Mouse (Mus musculus) forebrain, postnatal 0 days (tissue): ENCODE measurements around the gene Gm8947. TPM values are rescaled to one million over a fixed set of nuclear protein-coding genes. Genes with fewer than 3 reads are reported as not detected.
"Not testable (repeated sequence)": the region's sequence is repeated elsewhere in the genome, so short reads cannot be mapped to it uniquely, and the experiment has no call there.

ENCODE experiments used
- ATAC-seq: fragments of 200-750 bp; cut with Nextera tagmentation; 2 replicates; pipeline ENCODE4 v1.8.0; 2017; ENCODE audit warnings: mild to moderate bottlenecking, moderate library complexity
- DNase-seq: peaks from one replicate; pipeline ENCODE4 v3.0.0-alpha.2; 2015
- H3K27ac ChIP-seq: fragments of 300-500 bp; sonication (generic); 2 replicates; pipeline ENCODE4 v1.5.1; 2014; ENCODE audit warnings: low read depth, mild to moderate bottlenecking, antibody characterized with exemption, low read length, moderate library complexity, mixed read lengths
- H3K27me3 ChIP-seq: fragments of 300-500 bp; sonication (generic); 2 replicates; pipeline ENCODE4 v1.6.1; 2014; ENCODE audit warnings: mild to moderate bottlenecking, low read length, mixed read lengths; ENCODE audit not compliant: insufficient read depth
- H3K36me3 ChIP-seq: fragments of 300-500 bp; sonication (generic); 2 replicates; pipeline ENCODE4 v1.6.1; 2014; ENCODE audit warnings: mild to moderate bottlenecking, moderate library complexity; ENCODE audit not compliant: insufficient read depth
- H3K4me1 ChIP-seq: fragments of 300-500 bp; sonication (generic); 2 replicates; pipeline ENCODE4 v1.6.1; 2014; ENCODE audit warnings: antibody characterized with exemption; ENCODE audit not compliant: insufficient read depth
- H3K4me2 ChIP-seq: fragments of 300-500 bp; sonication (generic); 2 replicates; pipeline ENCODE4 v1.6.1; 2014; ENCODE audit warnings: low read depth, mild to moderate bottlenecking, moderate library complexity
- H3K4me3 ChIP-seq: fragments of 300-500 bp; sonication (generic); 2 replicates; pipeline ENCODE4 v1.5.1; 2014; ENCODE audit warnings: low read depth, low read length, mixed read lengths
- H3K9ac ChIP-seq: fragments of 300-500 bp; sonication (generic); 2 replicates; pipeline ENCODE4 v1.6.1; 2014; ENCODE audit warnings: mild to moderate bottlenecking
- H3K9me3 ChIP-seq: fragments of 300-500 bp; sonication (generic); 2 replicates; pipeline ENCODE4 v1.6.1; 2016; ENCODE audit warnings: low read length
- CTCF ChIP-seq: sonication (generic); IDR thresholded peaks from 2 replicates; pipeline ENCODE4 v1.5.1; 2016; ENCODE audit warnings: antibody characterized with exemption, control low read depth, low read depth
- WGBS: fragments of 180-500 bp; shearing (Covaris S2); extraction: QIAGEN DNeasy Blood & Tissue Kit; methylation state at CpG from one replicate; pipeline ENCODE4 v1.1.7; 2014; 5-methylcytosine and 5-hydroxymethylcytosine counted together
- polyA plus RNA-seq: library from polyadenylated mRNA; unstranded; fragments of >200 nt; fragmentation: Nextera tagmentation; extraction: Ambion mirVana; gene quantifications from 2 replicates; pipeline ENCODE4 v1.2.1, GENCODE M21; 2015
- total RNA-seq: library from RNA; depleted of rRNA; stranded (reverse); fragments of >200 nt; gene quantifications from 2 replicates; pipeline ENCODE4 v1.2.3, GENCODE M21; 2014

Gene Gm8947
- total and polyA plus RNA-seq, 2 experiments from 2014 or later = not detected

DNA sequence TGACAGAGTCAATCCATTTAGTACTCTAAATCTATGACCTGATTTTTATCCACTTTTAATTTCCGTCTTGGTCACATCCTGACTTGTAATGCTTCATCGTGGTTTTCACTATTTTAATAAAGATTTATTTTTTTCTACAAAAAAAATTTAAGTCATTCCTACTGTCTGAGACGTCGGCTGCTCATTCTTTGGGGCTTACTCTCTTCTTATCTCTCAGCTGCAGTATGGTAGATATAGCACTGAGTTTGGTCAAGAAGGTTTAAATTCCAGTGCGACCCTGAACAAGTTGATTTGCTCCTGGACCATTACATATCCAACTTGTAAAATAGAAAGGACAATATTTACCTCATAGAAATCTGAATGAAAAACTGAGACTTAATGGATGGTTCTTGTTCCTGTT is 19.5 kb downstream of the Gm8947 start:
- DNase-seq, H3K9me3 ChIP-seq: not testable (repeated sequence)

DNA sequence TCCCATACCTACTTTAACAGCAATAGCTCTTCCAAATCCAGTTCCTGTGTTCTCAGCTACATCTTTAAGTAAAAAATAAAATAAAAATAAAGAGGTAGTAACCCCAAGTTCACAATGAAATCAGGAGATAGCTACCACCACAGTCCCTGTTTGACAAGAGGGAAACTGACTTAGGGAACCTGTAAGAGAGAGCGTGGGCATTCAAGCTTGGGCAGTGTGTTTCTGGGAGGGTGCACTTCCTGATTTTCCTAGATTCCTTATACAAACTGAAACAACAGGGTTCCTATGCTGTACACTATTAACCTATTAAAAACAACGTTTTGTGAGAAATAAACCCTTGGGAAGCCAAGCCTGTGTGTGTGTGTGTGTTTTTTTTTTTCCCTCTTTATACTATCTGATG is 22.7 kb downstream of the Gm8947 start:
- no peak overlapping the region for H3K27ac ChIP-seq
- H3K4me3 ChIP-seq = no peak overlapping the region
- 71% methylated on average over 2 of the region's 2 CpGs for WGBS
- H3K9me3 ChIP-seq = no peaks in the 10 kb centered on the region
- no peak for DNase-seq
- no peak overlapping the region for H3K4me2 ChIP-seq
- H3K27me3 ChIP-seq = no peaks in the 10 kb centered on the region
- no peak for ATAC-seq
- no peaks in the 10 kb centered on the region for H3K36me3 ChIP-seq
- no peaks in the 10 kb centered on the region for H3K4me1 ChIP-seq
- no peak for TF ChIP-seq CTCF
- H3K9ac ChIP-seq = no peak overlapping the region

More for the DNA sequence above, 19.5 kb downstream of the Gm8947 start:
- H3K27me3 ChIP-seq, H3K4me2 ChIP-seq, H3K4me3 ChIP-seq, ATAC-seq, H3K27ac ChIP-seq, H3K36me3 ChIP-seq, H3K9ac ChIP-seq, H3K4me1 ChIP-seq: not testable (repeated sequence)
- WGBS = 94% methylated on average over 5 of the region's 5 CpGs

DNA sequence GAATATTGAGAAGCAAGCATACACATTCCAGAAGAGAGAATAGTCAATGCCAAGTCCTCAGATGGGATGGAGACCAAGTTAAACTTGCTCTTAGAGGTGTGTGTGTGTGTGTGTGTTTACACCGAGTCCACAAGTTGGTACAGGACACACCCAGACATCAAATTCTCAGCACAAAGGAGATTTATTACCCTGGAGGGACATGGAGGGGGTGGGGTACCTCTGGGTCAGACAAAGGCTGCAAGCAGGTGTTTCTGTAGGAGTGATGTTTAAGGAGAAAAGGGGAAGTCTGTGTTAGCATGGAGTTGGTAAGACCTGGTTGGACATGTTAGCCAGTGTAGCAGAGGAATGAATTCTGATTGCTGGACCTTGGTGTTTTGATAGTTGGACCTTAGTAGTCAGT is 23.8 kb downstream of the Gm8947 start:
- Histone ChIP-seq H3K4me2 (no peak overlapping the region), H3K27ac (no peak overlapping the region), H3K4me1 (no peaks in the 10 kb centered on the region), H3K4me3 (no peak overlapping the region), H3K9ac (no peak overlapping the region), H3K9me3 (no peaks in the 10 kb centered on the region), H3K36me3 (no peaks in the 10 kb centered on the region), H3K27me3 (no peaks in the 10 kb centered on the region)
- WGBS = 97% methylated on average over 1 of the region's 1 CpGs
- no peak for ATAC-seq
- TF ChIP-seq CTCF = no peak
- no peak for DNase-seq

DNA sequence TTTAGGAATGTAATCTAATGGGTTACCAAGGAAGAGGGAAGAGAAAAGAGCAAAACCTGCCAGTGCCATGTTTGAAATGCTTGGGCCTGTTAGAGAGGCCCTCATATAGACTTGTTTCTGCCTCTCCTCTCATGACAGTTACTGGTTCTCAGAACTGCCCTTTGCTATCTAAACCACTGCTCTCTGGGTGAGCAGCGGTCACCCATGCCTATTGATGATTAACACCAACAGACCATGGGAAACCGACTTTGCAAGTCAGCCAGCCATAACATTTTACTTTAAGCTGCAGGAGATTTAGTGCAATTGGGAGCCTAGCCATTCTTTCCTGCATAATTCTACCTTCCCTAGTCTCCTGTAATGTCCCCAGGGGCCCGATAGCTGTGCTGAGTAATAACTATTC is 24.2 kb downstream of the Gm8947 start:
- TF ChIP-seq CTCF = no peak
- no peaks in the 10 kb centered on the region for H3K9me3 ChIP-seq
- DNase-seq (no peak), ATAC-seq (no peak)
- H3K9ac ChIP-seq = no peak overlapping the region
- no peaks in the 10 kb centered on the region for H3K36me3 ChIP-seq
- H3K27me3 ChIP-seq = no peaks in the 10 kb centered on the region
- no peak overlapping the region for H3K4me3 ChIP-seq
- 71% methylated on average over 3 of the region's 3 CpGs for WGBS
- no peak overlapping the region for H3K4me2 ChIP-seq
- no peaks in the 10 kb centered on the region for H3K4me1 ChIP-seq
- no peak overlapping the region for H3K27ac ChIP-seq

DNA sequence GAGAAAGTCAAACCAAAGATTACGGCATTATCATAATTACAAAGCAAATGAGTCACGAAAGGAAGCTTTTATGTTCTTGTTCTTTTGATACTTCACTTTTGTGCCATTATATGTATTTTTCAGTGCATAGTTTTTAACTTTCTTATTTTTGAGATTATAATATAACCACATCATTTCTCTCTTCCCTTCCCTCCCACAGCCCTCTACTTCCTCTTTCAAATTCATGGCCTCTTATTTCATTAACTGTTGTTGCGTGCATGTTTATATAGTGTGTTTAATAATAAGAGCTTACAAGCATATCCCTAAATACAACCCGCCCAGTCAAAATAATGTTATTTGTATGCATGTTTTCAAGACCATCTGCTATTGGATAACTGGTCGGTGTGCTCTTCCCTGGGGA is 26.9 kb downstream of the Gm8947 start:
- Histone ChIP-seq H3K4me2 (no peak overlapping the region), H3K9me3 (no peaks in the 10 kb centered on the region), H3K27ac (no peak overlapping the region), H3K9ac (no peak overlapping the region), H3K27me3 (no peaks in the 10 kb centered on the region), H3K4me3 (no peak overlapping the region), H3K36me3 (no peaks in the 10 kb centered on the region), H3K4me1 (no peaks in the 10 kb centered on the region)
- 92% methylated on average over 5 of the region's 5 CpGs for WGBS
- DNase-seq = no peak
- TF ChIP-seq CTCF = no peak
- ATAC-seq = no peak

GRCm38 (mm10) chr1:151220098-151220497 is 27.9 kb downstream of the Gm8947 start:
- no peaks in the 10 kb centered on the region for H3K36me3 ChIP-seq
- ATAC-seq = no peak

GRCm38 (mm10) chr1:151222561-151223267 is 30.5 kb downstream of the Gm8947 start:
- H3K27ac ChIP-seq = no peak overlapping the region
- DNase-seq (no peak), ATAC-seq (no peak)
- H3K9ac ChIP-seq = no peak overlapping the region
- no peaks in the 10 kb centered on the region for H3K27me3 ChIP-seq
- no peak overlapping the region for H3K4me3 ChIP-seq
- 93% methylated on average over 10 of the region's 10 CpGs for WGBS
- no peak for TF ChIP-seq CTCF
- H3K36me3 ChIP-seq = no peaks in the 10 kb centered on the region
- H3K9me3 ChIP-seq = no peaks in the 10 kb centered on the region
- no peak overlapping the region for H3K4me2 ChIP-seq
- no peaks in the 10 kb centered on the region for H3K4me1 ChIP-seq

More at GRCm38 (mm10) chr1:151220098-151220497, 27.9 kb downstream of the Gm8947 start:
- Histone ChIP-seq H3K4me1 (no peaks in the 10 kb centered on the region), H3K9me3 (no peaks in the 10 kb centered on the region), H3K4me3 (no peak overlapping the region), H3K4me2 (no peak overlapping the region), H3K27ac (no peak overlapping the region), H3K27me3 (no peaks in the 10 kb centered on the region), H3K9ac (no peak overlapping the region)
- TF ChIP-seq CTCF = no peak
- DNase-seq = no peak
- WGBS = 74% methylated on average over 7 of the region's 7 CpGs
